In genomic region chr12:91713358-91713757, GRCm38 (mm10) we compare ENCODE assay signal across 23 mouse cellular contexts.
"Had no signal": no experiment of that assay in that cellular context is flagged by ENCODE, and none has a peak within 500 bp of the region (broad histone marks: within the 10 kb centered on the region; RNA-seq: fewer than 3 reads in every experiment).

No protein-coding gene starts in this region.

- H3K4me2 ChIP-seq: limb, embryonic 12.5 days; limb, embryonic 15.5 days; liver, embryonic 11.5 days; lung, embryonic 14.5 days; midbrain, embryonic 12.5 days; neural tube, embryonic 13.5 days had no signal

- H3K36me3 ChIP-seq: limb, embryonic 12.5 days; midbrain, embryonic 12.5 days; neural tube, embryonic 13.5 days had no signal

- H3K27me3 ChIP-seq: limb, embryonic 12.5 days; limb, embryonic 15.5 days; midbrain, embryonic 12.5 days; neural tube, embryonic 13.5 days had no signal

- DNase-seq: kidney, adult 2 months; kidney, postnatal 25 days; layer of hippocampus, adult 9-11 months; left cerebral cortex, postnatal 4 days; liver, postnatal 0 days; lung, embryonic 14.5 days; retina, postnatal 1 day; thymus, adult 2 months; thymus, postnatal 14 days; thymus, postnatal 4 days had no signal

- H3K27ac ChIP-seq: kidney, postnatal 0 days; layer of hippocampus, adult 2 months; limb, embryonic 12.5 days; limb, embryonic 15.5 days; liver, embryonic 14.5 days; macrophage; midbrain, embryonic 12.5 days; neural tube, embryonic 13.5 days had no signal

- ATAC-seq: intestine, postnatal 0 days; liver, postnatal 0 days; lung, postnatal 0 days; midbrain, embryonic 16.5 days had no signal

- H3K4me3 ChIP-seq: layer of hippocampus, adult 2 months; limb, embryonic 12.5 days; limb, embryonic 15.5 days; midbrain, embryonic 12.5 days; myocyte; neural tube, embryonic 13.5 days had no signal

- H3K9ac ChIP-seq: limb, embryonic 12.5 days; limb, embryonic 15.5 days; liver, embryonic 14.5 days; liver, postnatal 0 days; lung, embryonic 14.5 days; midbrain, embryonic 12.5 days; neural tube, embryonic 13.5 days had no signal

- H3K9me3 ChIP-seq: limb, embryonic 12.5 days; limb, embryonic 15.5 days; midbrain, embryonic 12.5 days; neural tube, embryonic 13.5 days had no signal

- H3K4me1 ChIP-seq: limb, embryonic 15.5 days had no signal
